Mouse (Mus musculus) small intestine, adult 2 months (tissue): ENCODE results near the gene Gucd1. TPM values are rescaled to one million over a fixed set of nuclear protein-coding genes. Genes with fewer than 3 reads are reported as not detected.
"Not testable (repeated sequence)": the region's sequence is repeated elsewhere in the genome, so short reads cannot be mapped to it uniquely, and the experiment has no call there.

Experiments
- H3K27ac ChIP-seq: fragments of 200-500 bp; 2 replicates; pipeline ENCODE4 v1.5.1; 2012; ENCODE audit warnings: low read depth, low read length, control low read depth, inconsistent platforms; ENCODE audit not compliant: insufficient read depth
- H3K27me3 ChIP-seq: fragments of 200-500 bp; 2 replicates; pipeline ENCODE4 v1.6.1; 2012; ENCODE audit warnings: mild to moderate bottlenecking, moderate library complexity, low read length, inconsistent platforms; ENCODE audit not compliant: control insufficient read depth, insufficient read depth
- H3K36me3 ChIP-seq: fragments of 200-500 bp; 2 replicates; pipeline ENCODE4 v1.6.1; 2012; ENCODE audit warnings: mild to moderate bottlenecking, low read length, control low read depth, inconsistent platforms; ENCODE audit not compliant: control insufficient read depth, insufficient read depth
- H3K4me1 ChIP-seq: fragments of 200-500 bp; 2 replicates; pipeline ENCODE4 v1.6.1; 2012; ENCODE audit warnings: low read length, inconsistent platforms, mixed read lengths; ENCODE audit not compliant: control insufficient read depth, insufficient read depth, insufficient read length
- H3K4me3 ChIP-seq: fragments of 200-500 bp; 2 replicates; pipeline ENCODE4 v1.5.1; 2012; ENCODE audit warnings: low read depth, mild to moderate bottlenecking, control low read depth, inconsistent platforms, low read length, moderate library complexity
- CTCF ChIP-seq: fragments of 200-500 bp; IDR thresholded peaks from 2 replicates; pipeline ENCODE4 v1.5.1; 2012; ENCODE audit warnings: low read depth, mild to moderate bottlenecking, control low read depth, inconsistent platforms, low read length, moderate library complexity, mixed read lengths; ENCODE audit not compliant: insufficient replicate concordance, insufficient read length; ENCODE audit errors: extremely low read depth
- POLR2A ChIP-seq: fragments of 200-500 bp; IDR thresholded peaks from 2 replicates; pipeline ENCODE4 v1.6.1; 2012; ENCODE audit warnings: low read depth, mild to moderate bottlenecking, control low read depth, inconsistent platforms, low read length, moderate library complexity
- WGBS: fragments of 180-500 bp; shearing (Covaris S2); methylation state at CpG from one replicate; pipeline ENCODE4 v1.1.7; 2018; 5-methylcytosine and 5-hydroxymethylcytosine counted together
- polyA plus RNA-seq: library from polyadenylated mRNA; depleted of rRNA; stranded (reverse); fragments of >200 nt; gene quantifications from 2 replicates; pipeline ENCODE4 v1.2.3, GENCODE M21; 2012; rRNA removed

Gucd1 gene
- 111 and 261 TPM in 2 replicates for polyA plus RNA-seq

- Histone ChIP-seq H3K36me3 (peaks cover 18% of the 10 kb centered on the region), H3K4me1 (peaks cover 9% of the 10 kb centered on the region), H3K4me3 (peak within 1 kb of the TSS; percentile 90), H3K27me3 (no peaks in the 10 kb centered on the region), H3K27ac (peak within 1 kb of the TSS; percentile 100)
- under 1% methylated on average over 20 of the region's 20 CpGs for WGBS
- TF ChIP-seq CTCF (peak; percentile 8; the same call in 1 of the 2 replicates), POLR2A (peak; percentile 70; the same call in 1 of the 2 replicates)
These were observed at the start of gene Gucd1 for GRCm38 (mm10) chr10:75517758-75518143. TSS of gene Gucd1 (minus strand) at chr10:75517972.

- not testable (repeated sequence) for H3K27me3 ChIP-seq, H3K36me3 ChIP-seq, H3K4me1 ChIP-seq, H3K27ac ChIP-seq, H3K4me3 ChIP-seq
- WGBS: 74% methylated on average over 2 of the region's 2 CpGs
These were observed 49.0 kb upstream of the Gucd1 start for GRCm38 (mm10) chr10:75566765-75567164.

- TF ChIP-seq POLR2A (no peak), CTCF (peak; percentile 24; the same call in 1 of the 2 replicates)
- Histone ChIP-seq H3K27me3 (no peaks in the 10 kb centered on the region), H3K4me3 (peak overlapping the region; percentile 64), H3K27ac (peak overlapping the region; percentile 95), H3K36me3 (peaks cover 3% of the 10 kb centered on the region; the same call in 1 of the 2 replicates), H3K4me1 (peaks cover 8% of the 10 kb centered on the region; the same call in 1 of the 2 replicates)
- WGBS: 74% methylated on average over 5 of the region's 5 CpGs
These were observed 48.5 kb upstream of the Gucd1 start for GRCm38 (mm10) chr10:75566321-75566720.

- H3K4me1 ChIP-seq: peaks cover 8% of the 10 kb centered on the region; the same call in 1 of the 2 replicates
- H3K27ac ChIP-seq: peak overlapping the region; percentile 95
- peaks cover 3% of the 10 kb centered on the region; the same call in 1 of the 2 replicates for H3K36me3 ChIP-seq
- WGBS: 28% methylated on average over 7 of the region's 7 CpGs
- peak overlapping the region; percentile 64 for H3K4me3 ChIP-seq
- 0 out of 2 replicates have a peak, but pooled peaks cover 2% of the 10 kb centered on the region for H3K27me3 ChIP-seq
- TF ChIP-seq CTCF (no peak), POLR2A (no peak)
These were observed 48.1 kb upstream of the Gucd1 start for GRCm38 (mm10) chr10:75565906-75566305.

- Histone ChIP-seq H3K36me3 (peaks cover 3% of the 10 kb centered on the region; the same call in 1 of the 2 replicates), H3K4me1 (peaks cover 8% of the 10 kb centered on the region; the same call in 1 of the 2 replicates), H3K27me3 (peaks cover 7% of the 10 kb centered on the region; the same call in 1 of the 2 replicates), H3K27ac (peak overlapping the region; percentile 95), H3K4me3 (peak overlapping the region; percentile 64)
- WGBS: 15% methylated on average over 6 of the region's 6 CpGs
- no peak; the same call in 1 of the 2 replicates for TF ChIP-seq POLR2A
- TF ChIP-seq CTCF: no peak
These were observed 47.7 kb upstream of the Gucd1 start for GRCm38 (mm10) chr10:75565436-75565835.

GRCm38 (mm10) chr10:75564687-75565265, 47.0 kb upstream of the Gucd1 start:
- Histone ChIP-seq H3K27ac (peak overlapping the region; percentile 95), H3K36me3 (peaks cover 3% of the 10 kb centered on the region; the same call in 1 of the 2 replicates), H3K4me1 (peaks cover 13% of the 10 kb centered on the region), H3K27me3 (peaks cover 11% of the 10 kb centered on the region), H3K4me3 (peak overlapping the region; percentile 64)
- 81% methylated on average over 12 of the region's 12 CpGs for WGBS
- no peak for TF ChIP-seq CTCF
- no peak for TF ChIP-seq POLR2A

- Histone ChIP-seq H3K36me3 (0 out of 2 replicates have a peak, but pooled peaks cover 1% of the 10 kb centered on the region), H3K27ac (no peak overlapping the region), H3K4me1 (peaks cover 13% of the 10 kb centered on the region), H3K27me3 (peaks cover 20% of the 10 kb centered on the region), H3K4me3 (no peak overlapping the region)
- WGBS: 67% methylated on average over 8 of the region's 8 CpGs
- TF ChIP-seq CTCF: no peak
- TF ChIP-seq POLR2A: no peak
These were observed 44.8 kb upstream of the Gucd1 start for GRCm38 (mm10) chr10:75562596-75562995.
